Mouse (Mus musculus) heart, adult 2 months (tissue): ENCODE data around the gene Epb41l2. TPM values are rescaled to one million over a fixed set of nuclear protein-coding genes. Genes with fewer than 3 reads are reported as not detected.

Source experiments
- DNase-seq, 2 experiments: peaks; one replicate each; pipeline ENCODE4 v3.0.0; 2021
- H3K27ac ChIP-seq: fragments of 200-600 bp; 2 replicates; pipeline ENCODE4 v1.8.1; 2022
- H3K27me3 ChIP-seq: fragments of 200-500 bp; 2 replicates; pipeline ENCODE4 v1.6.1; 2012; ENCODE audit warnings: mild to moderate bottlenecking, low read length, inconsistent platforms, mixed read lengths; ENCODE audit not compliant: control insufficient read depth, insufficient read depth
- H3K36me3 ChIP-seq: fragments of 200-500 bp; 2 replicates; pipeline ENCODE4 v1.6.1; 2012; ENCODE audit warnings: low read length, inconsistent platforms; ENCODE audit not compliant: control insufficient read depth, insufficient read depth
- H3K4me1 ChIP-seq: fragments of 200-500 bp; 2 replicates; pipeline ENCODE4 v1.6.1; 2011; ENCODE audit warnings: low read length; ENCODE audit not compliant: control insufficient read depth, insufficient read depth
- H3K4me3 ChIP-seq: fragments of 200-600 bp; 2 replicates; pipeline ENCODE4 v1.8.1; 2022
- H3K79me2 ChIP-seq: fragments of 200-500 bp; replicated peaks from 2 replicates; pipeline ENCODE4 v1.6.1; 2012; ENCODE audit warnings: mild to moderate bottlenecking, inconsistent platforms, low read length, moderate library complexity, mixed read lengths; ENCODE audit not compliant: control insufficient read depth, insufficient read depth
- H3K9ac ChIP-seq: fragments of 200-500 bp; 2 replicates; pipeline ENCODE4 v1.6.1; 2012; ENCODE audit warnings: low read depth, mild to moderate bottlenecking, control low read depth, inconsistent platforms, low read length, mixed read lengths
- CTCF ChIP-seq: fragments of 200-600 bp; IDR thresholded peaks from 2 replicates; pipeline ENCODE4 v1.8.1; 2022; ENCODE audit warnings: antibody characterized with exemption, mild to moderate bottlenecking, moderate library complexity
- EP300 ChIP-seq: fragments of 200-500 bp; IDR thresholded peaks from 2 replicates; pipeline ENCODE4 v1.6.1; 2011; ENCODE audit warnings: low read depth, low read length, control low read depth; ENCODE audit not compliant: insufficient read depth
- POLR2A ChIP-seq: fragments of 200-500 bp; IDR thresholded peaks from 2 replicates; pipeline ENCODE4 v1.6.1; 2011; ENCODE audit warnings: mild to moderate bottlenecking, low read depth, low read length, control low read depth; ENCODE audit not compliant: insufficient read depth
- WGBS: fragments of 180-500 bp; shearing (Covaris S2); methylation state at CpG from one replicate; pipeline ENCODE4 v1.1.7; 2018; 5-methylcytosine and 5-hydroxymethylcytosine counted together
- intact Hi-C: fragments of 180-260 bp; cut with DNase I; formaldehyde crosslinking; loops from one replicate; pipeline ENCODE4 v1.15.1; 2025
- polyA plus RNA-seq: library from polyadenylated mRNA; depleted of rRNA; stranded (reverse); fragments of >200 nt; gene quantifications from 2 replicates; pipeline ENCODE4 v1.2.3, GENCODE M21; 2012
- total RNA-seq, 2 experiments: library from RNA; stranded (reverse); gene quantifications; 2 replicates each; pipeline ENCODE4 v1.2.3; 2021

Epb41l2 gene
- total and polyA plus RNA-seq, 3 experiments: 24.0 to 49.1 (median 40.5) TPM

- DNase-seq: no peak
- WGBS: 91% methylated on average over 7 of the region's 7 CpGs
- Histone ChIP-seq H3K4me1 (peaks cover 8% of the 10 kb centered on the region), H3K27me3 (no peaks in the 10 kb centered on the region), H3K36me3 (peaks cover 3% of the 10 kb centered on the region; the same call in 1 of the 2 replicates), H3K79me2 (no peaks in the 10 kb centered on the region; the same call in 1 of the 2 replicates), H3K4me3 (no peak overlapping the region), H3K9ac (no peak overlapping the region), H3K27ac (no peak overlapping the region)
- intact Hi-C loops: loop anchor here (2.0 kb wide), 2 partner anchors 29 to 31 kb away; partner anchors contain the start of gene Epb41l2
- TF ChIP-seq POLR2A (no peak), EP300 (no peak), CTCF (no peak)
These were observed 29.5 kb upstream of the Epb41l2 start for GRCm38 (mm10) chr10:25330094-25330493.

GRCm38 (mm10) chr10:25331321-25332049 lies 28.1 kb upstream of the Epb41l2 start:
- WGBS: 27% methylated on average over 9 of the region's 9 CpGs
- no peaks in the 10 kb centered on the region for H3K27me3 ChIP-seq
- H3K4me1 ChIP-seq: peaks cover 8% of the 10 kb centered on the region
- intact Hi-C loops: loop anchor here (2.0 kb wide), 2 partner anchors 27 to 33 kb away; partner anchors contain the start of gene Epb41l2
- peak overlapping the region; percentile 73 for H3K27ac ChIP-seq
- peaks cover 3% of the 10 kb centered on the region; the same call in 1 of the 2 replicates for H3K36me3 ChIP-seq
- DNase-seq: peak in 1 of 2 experiments; percentile 28
- no peak overlapping the region for H3K4me3 ChIP-seq
- TF ChIP-seq CTCF: no peak
- no peaks in the 10 kb centered on the region; the same call in 1 of the 2 replicates for H3K79me2 ChIP-seq
- 0 out of 2 replicates have a peak overlapping the region, but pooled peaks have one; percentile 25 for H3K9ac ChIP-seq

GRCm38 (mm10) chr10:25333390-25334079 lies 26.1 kb upstream of the Epb41l2 start:
- Histone ChIP-seq H3K27me3 (no peaks in the 10 kb centered on the region), H3K27ac (no peak overlapping the region), H3K9ac (no peak overlapping the region), H3K4me3 (no peak overlapping the region), H3K4me1 (peaks cover 8% of the 10 kb centered on the region), H3K36me3 (peaks cover 3% of the 10 kb centered on the region; the same call in 1 of the 2 replicates), H3K79me2 (no peaks in the 10 kb centered on the region; the same call in 1 of the 2 replicates)
- WGBS: 71% methylated on average over 4 of the region's 4 CpGs
- intact Hi-C loops: no loop called here
- DNase-seq: no peak
- TF ChIP-seq POLR2A (no peak), EP300 (no peak), CTCF (no peak)

- DNase-seq: no peak
- no peak overlapping the region for H3K9ac ChIP-seq
- H3K4me1 ChIP-seq: no peaks in the 10 kb centered on the region
- H3K36me3 ChIP-seq: no peaks in the 10 kb centered on the region
- no peak overlapping the region for H3K4me3 ChIP-seq
- H3K27me3 ChIP-seq: no peaks in the 10 kb centered on the region
- intact Hi-C loops: no loop called here
- TF ChIP-seq EP300 (no peak), POLR2A (no peak), CTCF (no peak)
- H3K27ac ChIP-seq: no peak overlapping the region
- WGBS: 91% methylated on average over 5 of the region's 5 CpGs
- H3K79me2 ChIP-seq: no peaks in the 10 kb centered on the region
These were observed 18.9 kb upstream of the Epb41l2 start for GRCm38 (mm10) chr10:25340675-25341074.

GRCm38 (mm10) chr10:25342801-25343200 lies 16.8 kb upstream of the Epb41l2 start:
- Histone ChIP-seq H3K27ac (no peak overlapping the region), H3K9ac (no peak overlapping the region), H3K4me3 (no peak overlapping the region), H3K36me3 (no peaks in the 10 kb centered on the region), H3K27me3 (no peaks in the 10 kb centered on the region), H3K4me1 (no peaks in the 10 kb centered on the region), H3K79me2 (no peaks in the 10 kb centered on the region)
- intact Hi-C loops: no loop called here
- DNase-seq: no peak
- TF ChIP-seq CTCF: no peak
- no peak for TF ChIP-seq POLR2A
- TF ChIP-seq EP300: no peak

- TF ChIP-seq EP300 (no peak), CTCF (no peak), POLR2A (no peak)
- no peak overlapping the region for H3K4me3 ChIP-seq
- H3K27me3 ChIP-seq: no peaks in the 10 kb centered on the region
- no peaks in the 10 kb centered on the region for H3K79me2 ChIP-seq
- H3K9ac ChIP-seq: no peak overlapping the region
- WGBS: 85% methylated on average over 3 of the region's 3 CpGs
- H3K4me1 ChIP-seq: no peaks in the 10 kb centered on the region
- DNase-seq: no peak
- no peaks in the 10 kb centered on the region for H3K36me3 ChIP-seq
- H3K27ac ChIP-seq: no peak overlapping the region
- intact Hi-C loops: no loop called here
These were observed 5.7 kb upstream of the Epb41l2 start for GRCm38 (mm10) chr10:25353941-25354340.
